Mouse (Mus musculus): Measurements from ENCODE around the gene Unc119b. TPM values are rescaled to one million over a fixed set of nuclear protein-coding genes. Genes with fewer than 3 reads are reported as not detected.
A peak's percentile ranks its signal among the peaks of the same experiment; 100 is the strongest.

Gene Unc119b
- polyA plus RNA-seq, 1 experiment from 2014 or later: 81.2 TPM

DNA sequence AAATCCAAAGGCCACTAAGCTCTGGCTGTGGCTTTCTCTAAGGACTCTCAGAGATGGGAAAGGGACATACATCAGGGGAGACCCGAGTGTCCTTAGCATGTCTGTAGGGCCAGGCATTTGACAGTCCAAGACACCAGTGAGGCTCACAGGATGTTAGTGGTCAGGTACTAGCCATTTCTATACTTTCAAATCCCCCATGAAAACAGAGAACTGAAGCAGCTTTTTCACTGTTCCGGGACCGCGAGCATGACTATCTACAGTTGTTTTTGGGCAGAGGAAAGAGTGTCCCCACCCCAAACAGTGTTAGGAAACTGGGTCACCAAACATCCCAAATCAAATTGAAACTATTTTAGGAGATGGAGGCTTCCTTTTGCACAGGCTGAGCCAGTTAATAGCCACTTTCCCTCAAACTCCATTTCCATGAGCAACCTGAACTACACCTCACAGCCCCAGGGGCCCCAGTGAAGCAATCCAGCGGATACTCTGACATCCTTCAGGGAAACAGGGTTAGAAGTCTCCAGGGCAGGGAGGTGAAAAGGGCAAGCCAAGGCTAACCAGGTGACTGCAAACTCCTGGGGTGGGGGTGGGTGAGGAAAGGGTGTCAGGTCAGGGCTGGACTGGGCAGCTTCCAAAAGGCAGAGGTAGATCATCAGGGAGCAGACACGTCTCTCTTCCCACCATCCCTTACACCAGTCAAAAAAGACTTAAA lies 1.3 kb downstream of the Unc119b start:
- H3K27me3 ChIP-seq (ENCODE audit: control insufficient read depth, insufficient read depth, low read length): no peaks in the 10 kb centered on the region
- DNase-seq (ENCODE audit: low spot score): no peak
- peaks cover 2% of the 10 kb centered on the region; the same call in 1 of the 2 replicates for H3K36me3 ChIP-seq (ENCODE audit: control insufficient read depth, insufficient read depth, low read length)
- WGBS: 62% methylated on average over 6 of the region's 6 CpGs
- H3K4me1 ChIP-seq (replicated peaks; ENCODE audit: control insufficient read depth, insufficient read depth, low read length): peaks cover 5% of the 10 kb centered on the region; the same call in 1 of the 2 replicates
- no peak for ATAC-seq (replicated peaks; ENCODE audit: low FRiP score)
- H3K27ac ChIP-seq (ENCODE audit: low read depth, low read length): no peak overlapping the region
- peak overlapping the region; percentile 87 for H3K4me2 ChIP-seq (ENCODE audit: low read depth, low read length, severe bottlenecking)
- peak overlapping the region; percentile 98 for H3K4me3 ChIP-seq (ENCODE audit: low read depth, low read length)
- no peaks in the 10 kb centered on the region for H3K9me3 ChIP-seq (ENCODE audit: control insufficient read depth, low read length)
- peak overlapping the region; percentile 88 for H3K9ac ChIP-seq (ENCODE audit: low read length)

DNA sequence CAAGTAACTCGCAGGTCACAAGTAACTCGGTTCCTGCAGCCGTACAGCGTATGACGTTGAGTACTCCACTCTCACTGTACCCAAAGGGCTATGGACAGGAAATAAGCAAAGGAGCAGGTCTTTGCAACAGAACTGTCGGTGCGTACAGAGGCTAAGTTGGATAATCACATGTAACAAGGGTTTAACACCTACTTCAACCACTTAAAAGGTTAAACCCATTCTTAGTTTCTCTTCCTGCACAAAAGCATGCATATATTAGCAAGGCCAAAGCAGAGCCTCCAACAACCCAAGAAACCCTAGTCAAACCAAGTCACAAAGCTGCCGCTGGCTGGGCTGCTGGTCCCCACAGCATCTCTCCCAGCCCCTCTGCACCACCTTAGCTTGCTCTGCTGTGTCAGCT lies 2.3 kb downstream of the Unc119b start:
- ATAC-seq (replicated peaks; ENCODE audit: low FRiP score): no peak
- Histone ChIP-seq H3K4me3 (ENCODE audit: low read depth, low read length) (no peak overlapping the region), H3K4me2 (ENCODE audit: low read depth, low read length, severe bottlenecking) (0 out of 2 replicates have a peak overlapping the region, but pooled peaks have one; percentile 15), H3K9ac (ENCODE audit: low read length) (no peak overlapping the region), H3K4me1 (replicated peaks; ENCODE audit: control insufficient read depth, insufficient read depth, low read length) (peaks cover 5% of the 10 kb centered on the region; the same call in 1 of the 2 replicates), H3K9me3 (ENCODE audit: control insufficient read depth, low read length) (no peaks in the 10 kb centered on the region), H3K27ac (ENCODE audit: low read depth, low read length) (no peak overlapping the region), H3K27me3 (ENCODE audit: control insufficient read depth, insufficient read depth, low read length) (no peaks in the 10 kb centered on the region), H3K36me3 (ENCODE audit: control insufficient read depth, insufficient read depth, low read length) (peaks cover 7% of the 10 kb centered on the region; the same call in 1 of the 2 replicates)
- WGBS: 89% methylated on average over 8 of the region's 8 CpGs
- DNase-seq (ENCODE audit: low spot score): no peak

DNA sequence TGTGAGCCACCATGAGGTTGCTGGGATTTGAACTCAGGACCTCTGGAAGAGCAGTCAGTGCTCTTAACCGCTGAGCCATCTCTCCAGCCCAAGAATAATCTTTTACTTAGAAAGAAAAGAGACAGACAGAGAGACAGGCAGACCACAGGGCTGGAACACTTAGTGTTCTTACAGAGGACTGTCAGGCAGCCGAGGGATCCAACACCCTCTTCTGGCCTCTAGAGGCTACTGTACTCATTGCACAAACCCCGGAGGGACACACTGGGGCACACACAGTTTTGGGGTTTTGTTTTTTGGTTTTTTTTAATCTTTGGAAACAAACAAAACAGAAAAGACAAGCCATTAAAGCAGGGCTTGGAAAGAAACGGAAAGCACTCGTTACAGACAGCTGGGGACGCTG lies 5.4 kb downstream of the Unc119b start:
- ATAC-seq (replicated peaks; ENCODE audit: low FRiP score) (no peak), DNase-seq (ENCODE audit: low spot score) (no peak)
- WGBS: 84% methylated on average over 6 of the region's 6 CpGs
- H3K4me3 ChIP-seq (ENCODE audit: low read depth, low read length): no peak overlapping the region
- H3K27me3 ChIP-seq (ENCODE audit: control insufficient read depth, insufficient read depth, low read length): no peaks in the 10 kb centered on the region
- H3K27ac ChIP-seq (ENCODE audit: low read depth, low read length): no peak overlapping the region
- H3K9ac ChIP-seq (ENCODE audit: low read length): no peak overlapping the region
- H3K9me3 ChIP-seq (ENCODE audit: control insufficient read depth, low read length): no peaks in the 10 kb centered on the region
- H3K4me1 ChIP-seq (replicated peaks; ENCODE audit: control insufficient read depth, insufficient read depth, low read length): peaks cover 5% of the 10 kb centered on the region; the same call in 1 of the 2 replicates
- H3K4me2 ChIP-seq (ENCODE audit: low read depth, low read length, severe bottlenecking): no peak overlapping the region
- peaks cover 7% of the 10 kb centered on the region; the same call in 1 of the 2 replicates for H3K36me3 ChIP-seq (ENCODE audit: control insufficient read depth, insufficient read depth, low read length)

DNA sequence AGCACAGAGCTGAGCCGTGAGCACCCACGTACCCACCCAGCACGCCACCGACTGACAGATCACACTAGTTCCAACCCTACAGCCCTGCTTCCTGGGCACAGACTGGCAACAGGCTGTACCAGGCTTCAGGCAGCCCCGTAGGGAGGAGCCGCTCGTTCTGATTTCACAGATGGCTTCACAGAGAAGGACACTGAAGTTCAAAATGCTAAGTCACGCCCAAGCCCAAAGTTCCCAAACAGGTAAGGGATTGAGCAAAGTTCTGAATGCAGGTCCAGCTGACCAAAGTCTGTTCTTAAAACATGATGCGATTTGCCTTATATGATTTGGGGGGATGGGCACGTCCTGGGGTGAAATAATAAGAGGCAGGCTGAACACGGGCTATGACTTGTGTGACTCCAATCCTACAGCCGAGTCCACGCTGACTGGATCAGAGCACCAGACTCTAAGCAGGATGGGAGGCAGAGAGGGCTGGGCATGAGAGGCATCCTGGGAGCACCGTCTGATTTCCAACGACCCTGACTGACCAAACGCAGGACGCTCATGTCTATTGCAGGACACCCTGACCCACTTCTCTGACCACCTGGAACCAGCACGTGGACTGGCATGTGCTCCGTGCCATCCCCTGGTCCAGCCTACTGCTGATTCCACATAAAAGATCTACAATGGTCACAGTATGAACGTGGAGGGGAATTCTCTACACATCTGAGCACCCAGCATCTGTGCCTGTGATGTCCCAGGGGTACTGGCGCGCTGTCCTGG lies 7.2 kb downstream of the Unc119b start:
- ATAC-seq (replicated peaks; ENCODE audit: low FRiP score): no peak
- H3K36me3 ChIP-seq (ENCODE audit: control insufficient read depth, insufficient read depth, low read length): peaks cover 7% of the 10 kb centered on the region; the same call in 1 of the 2 replicates

DNA sequence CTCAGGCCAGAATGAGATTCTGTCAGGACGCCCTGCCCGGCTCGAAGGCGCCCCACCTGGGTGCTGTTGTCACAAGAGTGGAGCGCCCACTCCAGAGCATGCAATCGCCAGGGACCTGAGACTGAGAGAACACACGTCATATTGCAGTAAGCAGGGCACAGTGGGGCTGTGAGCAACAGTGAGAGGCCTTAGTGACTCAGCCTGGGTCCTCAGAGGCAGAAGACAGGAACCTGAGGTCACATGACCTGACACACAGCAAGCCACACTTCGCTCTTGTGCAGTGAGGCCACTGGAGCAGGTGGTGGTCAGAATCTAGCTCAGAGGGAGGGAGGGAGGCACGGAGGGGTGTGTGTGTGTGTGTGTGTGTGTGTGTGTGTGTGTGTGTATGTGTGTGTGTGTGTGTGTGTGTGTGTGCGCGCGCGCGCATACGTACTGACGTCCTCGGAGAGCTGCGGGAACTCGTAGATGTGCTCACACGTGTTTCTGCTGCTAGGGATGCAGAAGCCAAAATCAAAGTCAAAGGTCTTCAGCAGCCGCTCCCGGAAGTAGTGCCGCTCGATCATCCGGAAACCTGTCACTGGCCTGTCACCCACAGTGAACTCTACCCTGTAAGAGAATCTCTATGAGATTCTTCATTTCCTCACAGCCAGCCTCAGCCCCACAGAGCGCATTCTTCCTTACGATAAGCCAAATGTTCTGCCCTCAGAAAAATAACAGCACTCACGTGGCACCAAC lies 8.0 kb downstream of the Unc119b start:
- WGBS: 91% methylated on average over 28 of the region's 28 CpGs
- Histone ChIP-seq H3K4me3 (ENCODE audit: low read depth, low read length) (no peak overlapping the region), H3K4me1 (replicated peaks; ENCODE audit: control insufficient read depth, insufficient read depth, low read length) (no peaks in the 10 kb centered on the region), H3K4me2 (ENCODE audit: low read depth, low read length, severe bottlenecking) (no peak overlapping the region), H3K36me3 (ENCODE audit: control insufficient read depth, insufficient read depth, low read length) (peaks cover 7% of the 10 kb centered on the region; the same call in 1 of the 2 replicates), H3K9ac (ENCODE audit: low read length) (no peak overlapping the region), H3K27ac (ENCODE audit: low read depth, low read length) (no peak overlapping the region), H3K9me3 (ENCODE audit: control insufficient read depth, low read length) (no peaks in the 10 kb centered on the region), H3K27me3 (ENCODE audit: control insufficient read depth, insufficient read depth, low read length) (no peaks in the 10 kb centered on the region)
- ATAC-seq (replicated peaks; ENCODE audit: low FRiP score): no peak
- no peak for DNase-seq (ENCODE audit: low spot score)

More for the DNA sequence above, 7.2 kb downstream of the Unc119b start:
- Histone ChIP-seq H3K4me3 (ENCODE audit: low read depth, low read length) (no peak overlapping the region), H3K9ac (ENCODE audit: low read length) (no peak overlapping the region), H3K27ac (ENCODE audit: low read depth, low read length) (no peak overlapping the region), H3K27me3 (ENCODE audit: control insufficient read depth, insufficient read depth, low read length) (no peaks in the 10 kb centered on the region), H3K9me3 (ENCODE audit: control insufficient read depth, low read length) (no peaks in the 10 kb centered on the region), H3K4me2 (ENCODE audit: low read depth, low read length, severe bottlenecking) (no peak overlapping the region), H3K4me1 (replicated peaks; ENCODE audit: control insufficient read depth, insufficient read depth, low read length) (no peaks in the 10 kb centered on the region; the same call in 1 of the 2 replicates)
- 93% methylated on average over 22 of the region's 22 CpGs for WGBS
- no peak for DNase-seq (ENCODE audit: low spot score)

DNA sequence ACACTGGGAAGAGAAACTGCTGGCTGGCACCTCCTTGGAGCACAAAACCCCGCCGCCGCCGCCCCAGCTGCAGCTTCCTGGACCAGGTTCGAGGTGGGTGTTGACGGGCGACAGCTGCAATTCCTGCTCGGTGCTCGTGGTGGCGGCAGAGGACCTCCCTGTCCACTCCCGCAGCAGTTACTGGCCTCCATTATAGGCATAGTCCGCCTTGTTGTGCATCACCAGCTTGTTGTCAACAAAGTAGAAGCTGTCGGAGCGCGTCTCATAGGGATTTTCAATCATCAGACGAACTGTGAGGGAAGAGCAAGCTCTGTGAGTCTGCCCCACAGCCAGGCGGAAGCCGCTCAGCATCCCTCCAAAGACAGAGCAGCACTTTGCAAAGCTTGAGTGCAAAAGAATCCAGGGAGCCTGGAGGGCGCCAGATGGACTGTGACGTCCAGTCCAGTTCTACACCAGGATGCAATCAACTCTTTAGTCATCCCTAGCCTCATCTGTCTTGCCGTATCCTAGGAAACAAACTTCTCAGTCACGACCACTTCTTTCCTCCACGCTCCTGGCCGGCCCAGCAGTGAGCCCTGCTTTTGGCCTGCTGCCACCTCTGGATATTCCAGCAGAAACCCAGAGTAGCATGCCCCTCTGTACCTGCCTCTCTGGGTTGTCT lies 9.4 kb downstream of the Unc119b start:
- no peak overlapping the region for H3K4me3 ChIP-seq (ENCODE audit: low read depth, low read length)
- H3K9ac ChIP-seq (ENCODE audit: low read length): no peak overlapping the region
- no peaks in the 10 kb centered on the region for H3K4me1 ChIP-seq (replicated peaks; ENCODE audit: control insufficient read depth, insufficient read depth, low read length)
- ATAC-seq (replicated peaks; ENCODE audit: low FRiP score): peak; percentile 58
- H3K9me3 ChIP-seq (ENCODE audit: control insufficient read depth, low read length): no peaks in the 10 kb centered on the region
- no peak overlapping the region for H3K4me2 ChIP-seq (ENCODE audit: low read depth, low read length, severe bottlenecking)
- H3K36me3 ChIP-seq (ENCODE audit: control insufficient read depth, insufficient read depth, low read length): peaks cover 7% of the 10 kb centered on the region; the same call in 1 of the 2 replicates
- no peaks in the 10 kb centered on the region for H3K27me3 ChIP-seq (ENCODE audit: control insufficient read depth, insufficient read depth, low read length)
- WGBS: 39% methylated on average over 24 of the region's 24 CpGs
- H3K27ac ChIP-seq (ENCODE audit: low read depth, low read length): no peak overlapping the region
- peak; percentile 89 for DNase-seq (ENCODE audit: low spot score)

DNA sequence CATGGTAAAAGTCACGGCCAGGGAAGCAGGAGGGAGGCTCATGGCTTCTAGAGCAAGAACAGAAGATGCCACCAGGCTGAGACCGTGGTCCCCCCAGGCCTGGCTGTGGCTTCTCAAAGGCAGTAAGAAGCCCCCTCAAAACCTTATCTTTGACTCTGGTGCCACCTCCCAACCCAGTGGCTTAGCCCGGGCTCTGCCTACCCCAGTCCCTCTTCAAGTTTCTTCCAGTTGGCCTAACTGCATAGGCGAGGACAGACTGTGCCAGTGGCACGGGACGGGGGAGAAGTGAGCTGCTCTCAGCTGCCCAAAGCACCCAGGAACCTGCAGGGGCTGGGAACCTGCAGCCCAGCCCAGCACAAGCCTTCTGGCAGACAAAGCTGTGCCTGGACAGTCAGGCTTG lies 10.1 kb downstream of the Unc119b start:
- H3K27ac ChIP-seq (ENCODE audit: low read depth, low read length): no peak overlapping the region
- no peaks in the 10 kb centered on the region for H3K9me3 ChIP-seq (ENCODE audit: control insufficient read depth, low read length)
- H3K27me3 ChIP-seq (ENCODE audit: control insufficient read depth, insufficient read depth, low read length): no peaks in the 10 kb centered on the region
- no peak overlapping the region for H3K4me3 ChIP-seq (ENCODE audit: low read depth, low read length)
- WGBS: 98% methylated on average over 6 of the region's 6 CpGs
- H3K36me3 ChIP-seq (ENCODE audit: control insufficient read depth, insufficient read depth, low read length): peaks cover 7% of the 10 kb centered on the region; the same call in 1 of the 2 replicates
- no peak overlapping the region for H3K9ac ChIP-seq (ENCODE audit: low read length)
- H3K4me1 ChIP-seq (replicated peaks; ENCODE audit: control insufficient read depth, insufficient read depth, low read length): no peaks in the 10 kb centered on the region
- ATAC-seq (replicated peaks; ENCODE audit: low FRiP score) (no peak), DNase-seq (ENCODE audit: low spot score) (no peak)
- H3K4me2 ChIP-seq (ENCODE audit: low read depth, low read length, severe bottlenecking): no peak overlapping the region

DNA sequence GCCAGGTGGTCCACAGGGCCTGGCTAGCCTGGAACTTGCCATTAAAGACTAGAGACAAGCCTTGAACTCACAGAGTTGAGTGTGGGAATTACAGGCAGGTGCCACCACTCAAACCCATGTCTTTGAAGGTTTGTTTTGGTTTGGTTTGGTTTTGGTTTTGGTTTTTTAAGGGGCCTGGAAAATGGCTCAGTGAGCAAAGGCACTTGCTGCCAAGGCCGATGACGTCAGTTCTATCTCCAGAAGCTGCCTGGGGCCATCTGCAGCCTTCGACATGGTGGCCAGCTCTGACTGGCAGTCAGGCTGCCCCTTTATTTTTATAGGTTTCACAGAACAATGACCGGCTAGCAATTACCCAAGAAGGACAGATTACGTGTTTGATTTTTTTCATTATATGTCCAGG lies 13.8 kb downstream of the Unc119b start:
- Histone ChIP-seq H3K27ac (ENCODE audit: low read depth, low read length) (no peak overlapping the region), H3K36me3 (ENCODE audit: control insufficient read depth, insufficient read depth, low read length) (no peaks in the 10 kb centered on the region; the same call in 1 of the 2 replicates)

More for the DNA sequence above, 13.8 kb downstream of the Unc119b start:
- ATAC-seq (replicated peaks; ENCODE audit: low FRiP score) (no peak), DNase-seq (ENCODE audit: low spot score) (no peak)
- H3K4me1 ChIP-seq (replicated peaks; ENCODE audit: control insufficient read depth, insufficient read depth, low read length): no peaks in the 10 kb centered on the region
- H3K4me2 ChIP-seq (ENCODE audit: low read depth, low read length, severe bottlenecking): no peak overlapping the region
- H3K9ac ChIP-seq (ENCODE audit: low read length): no peak overlapping the region
- H3K9me3 ChIP-seq (ENCODE audit: control insufficient read depth, low read length): no peaks in the 10 kb centered on the region
- no peaks in the 10 kb centered on the region for H3K27me3 ChIP-seq (ENCODE audit: control insufficient read depth, insufficient read depth, low read length)
- H3K4me3 ChIP-seq (ENCODE audit: low read depth, low read length): no peak overlapping the region
- 78% methylated on average over 5 of the region's 5 CpGs for WGBS
